Mouse (Mus musculus) limb, embryonic 14.5 days (tissue): ENCODE measurements around the gene Dct. TPM values are rescaled to one million over a fixed set of nuclear protein-coding genes. Genes with fewer than 3 reads are reported as not detected.

ENCODE experiments used
- ATAC-seq: fragments of 200-750 bp; cut with Nextera tagmentation; 2 replicates; pipeline ENCODE4 v1.8.0; 2017; ENCODE audit warnings: low read depth, moderate number of reproducible peaks, moderate TSS enrichment; ENCODE audit not compliant: low FRiP score
- DNase-seq: peaks from one replicate; pipeline ENCODE4 v3.0.0-alpha.2; 2015; ENCODE audit warnings: low spot score
- H3K27ac ChIP-seq: fragments of 300-500 bp; sonication (generic); replicated peaks from 2 replicates; pipeline ENCODE4 v1.5.1; 2014; ENCODE audit warnings: low read depth, mild to moderate bottlenecking, low read length, moderate library complexity, mixed read lengths
- H3K27me3 ChIP-seq: fragments of 300-500 bp; sonication (generic); 2 replicates; pipeline ENCODE4 v1.6.1; 2014; ENCODE audit warnings: low read length, mixed read lengths; ENCODE audit not compliant: control insufficient read depth, insufficient read depth
- H3K36me3 ChIP-seq: fragments of 300-500 bp; sonication (generic); 2 replicates; pipeline ENCODE4 v1.6.1; 2014; ENCODE audit warnings: mild to moderate bottlenecking, low read length, moderate library complexity, mixed read lengths; ENCODE audit not compliant: control insufficient read depth, insufficient read depth
- H3K4me1 ChIP-seq: fragments of 300-500 bp; sonication (generic); 2 replicates; pipeline ENCODE4 v1.6.1; 2014; ENCODE audit warnings: antibody characterized with exemption, low read length, mixed read lengths; ENCODE audit not compliant: control insufficient read depth, insufficient read depth
- H3K4me2 ChIP-seq: fragments of 300-500 bp; sonication (generic); replicated peaks from 2 replicates; pipeline ENCODE4 v1.6.1; 2014; ENCODE audit warnings: low read depth, mild to moderate bottlenecking, low read length, moderate library complexity; ENCODE audit not compliant: severe bottlenecking
- H3K4me3 ChIP-seq: fragments of 300-500 bp; sonication (generic); replicated peaks from 2 replicates; pipeline ENCODE4 v1.5.1; 2014; ENCODE audit warnings: low read length
- H3K9ac ChIP-seq: fragments of 300-500 bp; sonication (generic); 2 replicates; pipeline ENCODE4 v1.6.1; 2014; ENCODE audit warnings: mild to moderate bottlenecking, low read depth, low read length, moderate library complexity; ENCODE audit not compliant: severe bottlenecking
- H3K9me3 ChIP-seq: fragments of 300-500 bp; sonication (generic); 2 replicates; pipeline ENCODE4 v1.6.1; 2016; ENCODE audit warnings: low read length; ENCODE audit not compliant: control insufficient read depth
- POLR2A ChIP-seq: fragments of 200-500 bp; IDR thresholded peaks from 2 replicates; pipeline ENCODE4 v1.8.0; 2012; ENCODE audit warnings: inconsistent platforms, mild to moderate bottlenecking, moderate library complexity, borderline replicate concordance; ENCODE audit not compliant: insufficient read depth, insufficient read length; ENCODE audit errors: extremely low read depth
- WGBS: fragments of 180-500 bp; shearing (Covaris S2); extraction: QIAGEN DNeasy Blood & Tissue Kit; methylation state at CpG from one replicate; pipeline ENCODE4 v1.1.7; 2014; 5-methylcytosine and 5-hydroxymethylcytosine counted together
- polyA plus RNA-seq, 2 experiments: library from polyadenylated mRNA; depleted of rRNA in 1 of 2; stranded (reverse) in 1 of 2; unstranded in 1 of 2; fragments of >200 nt; fragmentation: Nextera tagmentation in 1 of 2; extraction: Ambion mirVana in 1 of 2; gene quantifications; 2 replicates each; pipeline versions ENCODE4 v1.2.1 to v1.2.3; 2012 to 2014

The Dct gene
- polyA plus RNA-seq, 2 experiments: 3.3 to 4.1 TPM

GRCm38 (mm10) chr14:118019314-118019713 is 32.7 kb downstream of the Dct start:
- no peaks in the 10 kb centered on the region for H3K9me3 ChIP-seq
- no peak overlapping the region for H3K4me3 ChIP-seq
- H3K9ac ChIP-seq: no peak overlapping the region
- no peaks in the 10 kb centered on the region for H3K36me3 ChIP-seq
- DNase-seq: no peak
- H3K4me2 ChIP-seq: no peak overlapping the region
- no peak for TF ChIP-seq POLR2A
- no peaks in the 10 kb centered on the region for H3K4me1 ChIP-seq
- whole genome bisulfite sequencing: 53% methylated on average over 5 of the region's 5 CpGs
- H3K27me3 ChIP-seq: no peaks in the 10 kb centered on the region
- no peak for ATAC-seq
- no peak overlapping the region for H3K27ac ChIP-seq

- no peak for DNase-seq
- no peaks in the 10 kb centered on the region for H3K4me1 ChIP-seq
- 83% methylated on average over 8 of the region's 8 CpGs for WGBS
- H3K4me3 ChIP-seq: no peak overlapping the region
- no peak for ATAC-seq
- no peak overlapping the region for H3K9ac ChIP-seq
- no peak overlapping the region for H3K4me2 ChIP-seq
- H3K9me3 ChIP-seq: no peaks in the 10 kb centered on the region
- H3K36me3 ChIP-seq: no peaks in the 10 kb centered on the region
- no peaks in the 10 kb centered on the region for H3K27me3 ChIP-seq
- no peak for TF ChIP-seq POLR2A
- no peak overlapping the region for H3K27ac ChIP-seq
Measured at GRCm38 (mm10) chr14:118013237-118013636, 38.8 kb downstream of the Dct start.

GRCm38 (mm10) chr14:118009541-118009940 is 42.5 kb downstream of the Dct start:
- 85% methylated on average over 9 of the region's 9 CpGs for WGBS
- no peak for DNase-seq
- no peak overlapping the region for H3K4me2 ChIP-seq

GRCm38 (mm10) chr14:118005697-118006096 is 46.3 kb downstream of the Dct start:
- 14% methylated on average over 5 of the region's 5 CpGs for WGBS
- DNase-seq: peak; percentile 83

More at GRCm38 (mm10) chr14:118009541-118009940, 42.5 kb downstream of the Dct start:
- ATAC-seq: no peak
- Histone ChIP-seq H3K4me3 (no peak overlapping the region), H3K9me3 (no peaks in the 10 kb centered on the region), H3K27me3 (no peaks in the 10 kb centered on the region), H3K36me3 (no peaks in the 10 kb centered on the region), H3K4me1 (no peaks in the 10 kb centered on the region), H3K27ac (no peak overlapping the region), H3K9ac (no peak overlapping the region)
- no peak for TF ChIP-seq POLR2A

GRCm38 (mm10) chr14:118004434-118004833 is 47.6 kb downstream of the Dct start:
- Histone ChIP-seq H3K36me3 (no peaks in the 10 kb centered on the region), H3K27me3 (peaks cover 10% of the 10 kb centered on the region; the same call in 1 of the 2 replicates), H3K27ac (no peak overlapping the region), H3K9ac (no peak overlapping the region), H3K4me2 (no peak overlapping the region), H3K4me1 (0 out of 2 replicates have a peak, but pooled peaks cover 2% of the 10 kb centered on the region), H3K4me3 (no peak overlapping the region), H3K9me3 (no peaks in the 10 kb centered on the region)
- no peak for TF ChIP-seq POLR2A
- WGBS: 85% methylated on average over 10 of the region's 10 CpGs
- ATAC-seq (no peak), DNase-seq (no peak)

More at GRCm38 (mm10) chr14:118005697-118006096, 46.3 kb downstream of the Dct start:
- Histone ChIP-seq H3K9ac (no peak overlapping the region), H3K27ac (no peak overlapping the region), H3K4me1 (0 out of 2 replicates have a peak, but pooled peaks cover 2% of the 10 kb centered on the region), H3K36me3 (no peaks in the 10 kb centered on the region), H3K4me3 (no peak overlapping the region), H3K4me2 (no peak overlapping the region), H3K9me3 (no peaks in the 10 kb centered on the region), H3K27me3 (peaks cover 6% of the 10 kb centered on the region; the same call in 1 of the 2 replicates)
- no peak for TF ChIP-seq POLR2A
- peak; percentile 63; the same call in 1 of the 2 replicates for ATAC-seq
